In the genomic region with DNA sequence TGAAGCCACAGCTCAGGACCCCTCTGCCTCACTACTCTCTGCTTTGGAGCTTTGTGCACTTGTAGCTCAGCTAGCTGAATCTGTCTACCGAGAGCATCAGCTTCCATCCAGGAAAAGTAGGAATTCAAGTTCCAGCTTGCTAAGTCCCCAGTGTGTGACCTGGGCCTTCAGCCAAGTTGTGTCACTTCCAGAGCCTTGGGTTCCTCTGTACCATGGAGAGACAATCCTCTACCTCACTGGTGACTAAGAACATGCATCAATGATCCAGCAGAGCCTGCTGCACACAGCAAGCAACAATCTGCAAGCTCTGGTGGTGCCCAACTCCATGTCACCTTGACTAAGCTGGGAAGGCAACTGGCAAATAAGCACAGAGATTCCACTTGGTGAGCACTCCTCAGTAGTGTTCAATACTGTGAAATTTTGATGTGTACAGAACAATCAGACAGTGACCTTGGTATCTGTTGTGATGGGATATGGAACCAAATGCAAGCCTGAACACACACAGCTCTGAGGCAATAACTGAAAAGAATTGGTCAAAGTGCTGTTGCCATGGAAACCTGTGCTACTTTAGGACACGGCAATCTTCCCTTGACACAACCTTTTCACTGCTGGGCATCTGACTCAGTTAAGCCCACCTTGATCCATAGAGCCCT, we compare ENCODE assay signal across 13 mouse cellular contexts. TPM values are rescaled to one million over a fixed set of nuclear protein-coding genes. Genes with fewer than 3 reads are reported as not detected.
DNase-seq lines count a peak whose midpoint lies in the region; ATAC-seq and TF ChIP-seq lines count a peak whose summit lies in the region.
"Had no signal": no experiment of that assay in that cellular context is flagged by ENCODE, and none has a peak within 500 bp of the region (broad histone marks: within the 10 kb centered on the region; RNA-seq: fewer than 3 reads in every experiment).

No protein-coding gene starts in this region.

- H3K9me3 ChIP-seq in kidney, embryonic 15.5 days (replicated peaks), result no peaks in the 10 kb centered on the region
- H3K9me3 ChIP-seq in liver, embryonic 14.5 days (ENCODE audit: control insufficient read depth, low read length), result no peaks in the 10 kb centered on the region
- H3K9me3 ChIP-seq: limb, embryonic 12.5 days had no signal

- no peak overlapping the region for H3K4me2 ChIP-seq in kidney, embryonic 15.5 days
- no peak overlapping the region for H3K4me2 ChIP-seq in liver, embryonic 14.5 days (ENCODE audit: low read depth)
- H3K4me2 ChIP-seq: limb, embryonic 12.5 days had no signal

- H3K36me3 ChIP-seq in kidney, embryonic 15.5 days, result peaks cover 83% of the 10 kb centered on the region
- no peaks in the 10 kb centered on the region; the same call in 1 of the 2 replicates for H3K36me3 ChIP-seq in liver, embryonic 14.5 days (replicated peaks; ENCODE audit: control insufficient read depth, insufficient read depth, low read depth)

- no peak overlapping the region for H3K27ac ChIP-seq in kidney, embryonic 15.5 days
- H3K27ac ChIP-seq in liver, embryonic 14.5 days, result no peak overlapping the region
- H3K27ac ChIP-seq: limb, embryonic 12.5 days; macrophage had no signal

- H3K4me3 ChIP-seq in kidney, embryonic 15.5 days (replicated peaks), result no peak overlapping the region
- H3K4me3 ChIP-seq in liver, embryonic 14.5 days (ENCODE audit: insufficient read depth in 1 of 2, low read depth in 2 of 2, low read length in 2 of 2), result no peak overlapping the region
- H3K4me3 ChIP-seq: limb, embryonic 12.5 days had no signal

- 0 out of 2 replicates have a peak, but pooled peaks cover 3% of the 10 kb centered on the region for H3K4me1 ChIP-seq in kidney, embryonic 15.5 days
- peaks cover 0 to 7% of the 10 kb centered on the region in 2 experiments; a peak in 1 of 4 replicates for H3K4me1 ChIP-seq in liver, embryonic 14.5 days (replicated peaks; ENCODE audit: control insufficient read depth in 2 of 2, insufficient read depth in 2 of 2, low read length in 1 of 2)
- H3K4me1 ChIP-seq: limb, embryonic 12.5 days had no signal

- no peak overlapping the region for H3K9ac ChIP-seq in kidney, embryonic 15.5 days
- H3K9ac ChIP-seq in liver, embryonic 14.5 days (replicated peaks), result no peak overlapping the region
- H3K9ac ChIP-seq: limb, embryonic 12.5 days had no signal

- 81% methylated on average over 2 of the region's 2 CpGs for WGBS in kidney, embryonic 15.5 days
- 59% methylated on average over 2 of the region's 2 CpGs for WGBS in liver, embryonic 14.5 days (ENCODE audit: insufficient replicate concordance)

- TF ChIP-seq CTCF in liver, embryonic 14.5 days (IDR thresholded peaks at IDR 0.05; ENCODE audit: low read depth), result no peak

- no peak for TF ChIP-seq EP300 in liver, embryonic 14.5 days (IDR thresholded peaks at IDR 0.05; ENCODE audit: low read depth)

- peak; percentile 32 for DNase-seq in gastrocnemius, postnatal 10 days
- no peak for DNase-seq in gastrocnemius, postnatal 4 days (ENCODE audit: low spot score in 2 of 2)
- peak; percentile 17 for DNase-seq in kidney, postnatal 14 days
- DNase-seq in adrenal gland, postnatal 36 days, result peak; percentile 64 to 68
- peak in 2 of 3 experiments; percentile 17 to 29 for DNase-seq in liver, embryonic 14.5 days (ENCODE audit: low read depth in 3 of 3, low spot score in 3 of 3)
- DNase-seq in frontal cortex, adult 2 months (ENCODE audit: extremely low spot score in 1 of 2, low spot score in 1 of 2), result no peak
- no peak for DNase-seq in lung, postnatal 25 days (ENCODE audit: low spot score)
- DNase-seq: layer of hippocampus, adult 9-11 months; retina, postnatal 1 day; thymus, adult 18-20 months had no signal

- ATAC-seq in kidney, embryonic 15.5 days (replicated peaks; ENCODE audit: low FRiP score), result no peak
- peak; percentile 68 for ATAC-seq in liver, embryonic 14.5 days (ENCODE audit: insufficient read depth)

- no peaks in the 10 kb centered on the region for H3K27me3 ChIP-seq in kidney, embryonic 15.5 days
- no peaks in the 10 kb centered on the region for H3K27me3 ChIP-seq in liver, embryonic 14.5 days (ENCODE audit: control insufficient read depth, insufficient read depth, low read length)
- H3K27me3 ChIP-seq: limb, embryonic 12.5 days had no signal

RNA-seq across cellular contexts. Expression of a gene that starts 27.2 kb away (rescaled TPM):
- total RNA-seq in gastrocnemius, postnatal 10 days (2021), result not detected
- total RNA-seq in gastrocnemius, postnatal 4 days (2021), result not detected
- polyA plus RNA-seq in kidney, embryonic 15.5 days (2015; fragmentation: Nextera tagmentation; extraction: Ambion mirVana), result 0.38 and 0.51 TPM in 2 replicates
- total RNA-seq in adrenal gland, postnatal 36 days (2021), result not detected
- polyA plus RNA-seq in liver, embryonic 14.5 days (2012; rRNA removed), result not detected in 2 replicates
- polyA plus RNA-seq in liver, embryonic 14.5 days (2014; fragmentation: Nextera tagmentation; extraction: Ambion mirVana), result not detected in 2 replicates
- 7.8 and 10.1 TPM in 2 replicates for polyA plus RNA-seq in frontal cortex, adult 2 months (2012; rRNA removed)
- polyA plus RNA-seq: macrophage had no signal

RNA-seq across cellular contexts. Expression of a gene that starts 52.1 kb away (rescaled TPM):
- 10 to 100 TPM; 18.8 to 18.9 TPM for total RNA-seq in gastrocnemius, postnatal 10 days (2021)
- total RNA-seq in gastrocnemius, postnatal 4 days (2021), result 10 to 100 TPM; 21.1 to 27.2 TPM
- polyA plus RNA-seq in kidney, embryonic 15.5 days (2015; fragmentation: Nextera tagmentation; extraction: Ambion mirVana), result 51.0 and 55.9 TPM in 2 replicates
- total RNA-seq in adrenal gland, postnatal 36 days (2021), result 10 to 100 TPM; 69.1 to 82.7 TPM
- 21.5 and 23.6 TPM in 2 replicates for polyA plus RNA-seq in liver, embryonic 14.5 days (2012; rRNA removed)
- 34.5 and 36.9 TPM in 2 replicates for polyA plus RNA-seq in liver, embryonic 14.5 days (2014; fragmentation: Nextera tagmentation; extraction: Ambion mirVana)
- 84.3 and 91.7 TPM in 2 replicates for polyA plus RNA-seq in frontal cortex, adult 2 months (2012; rRNA removed)

Comparison
In these comparisons a context has a peak if more than half of its experiments do, and no peak if none do; other contexts are left out.
1. DNase-seq: peak in gastrocnemius, postnatal 10 days (single experiment), kidney, postnatal 14 days (single experiment), adrenal gland, postnatal 36 days (2 of 2) and liver, embryonic 14.5 days (2 of 3); none in gastrocnemius, postnatal 4 days (0 of 2), frontal cortex, adult 2 months (0 of 2) and lung, postnatal 25 days (single experiment).